In the genomic region with DNA sequence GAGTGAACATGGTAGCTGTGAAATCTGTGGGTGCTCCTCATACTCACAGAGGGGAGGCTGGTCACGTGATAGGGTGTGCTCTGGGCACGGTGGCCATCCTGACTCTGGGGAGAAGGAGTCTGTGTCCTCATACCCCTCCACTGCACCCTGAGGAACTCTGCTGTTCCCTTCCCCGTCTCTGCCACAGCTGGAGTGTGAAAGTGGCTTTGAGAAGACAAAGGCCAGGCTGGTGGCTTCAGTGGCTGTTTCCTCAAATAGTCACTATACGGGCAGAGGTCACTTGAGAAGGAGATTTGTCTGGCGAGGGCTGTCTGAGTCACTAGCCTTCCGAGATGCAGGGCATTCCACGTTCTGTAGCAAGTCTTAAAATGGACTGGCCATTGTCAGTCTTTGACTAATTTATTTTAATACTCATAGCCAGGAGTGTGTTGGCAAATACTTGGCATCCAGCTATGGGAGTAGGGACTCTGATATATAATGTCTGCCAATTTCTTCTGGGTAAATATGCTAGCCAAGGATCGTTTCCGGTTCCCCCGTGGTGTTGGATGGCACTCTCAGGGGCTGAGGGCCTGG, we compare ENCODE assay signal across 10 mouse cellular contexts. TPM values are rescaled to one million over a fixed set of nuclear protein-coding genes. Genes with fewer than 3 reads are reported as not detected.
DNase-seq lines count a peak whose midpoint lies in the region; ATAC-seq and TF ChIP-seq lines count a peak whose summit lies in the region.
"Had no signal": no experiment of that assay in that cellular context is flagged by ENCODE, and none has a peak within 500 bp of the region (broad histone marks: within the 10 kb centered on the region; RNA-seq: fewer than 3 reads in every experiment).

No protein-coding gene starts in this region.

- H3K9ac ChIP-seq in forebrain, embryonic 13.5 days, result no peak overlapping the region
- no peak overlapping the region for H3K9ac ChIP-seq in stomach, postnatal 0 days (ENCODE audit: low read length)
- H3K9ac ChIP-seq: lung, embryonic 14.5 days had no signal

- no peak overlapping the region for H3K4me2 ChIP-seq in forebrain, embryonic 13.5 days
- no peak overlapping the region for H3K4me2 ChIP-seq in stomach, postnatal 0 days (replicated peaks; ENCODE audit: low read depth)
- H3K4me2 ChIP-seq: lung, embryonic 14.5 days had no signal

- no peak for DNase-seq in forebrain, embryonic 10.5 days (ENCODE audit: extremely low spot score, low spot score)
- DNase-seq in lung, adult 2 months, result peak; percentile 32
- no peak for DNase-seq in lung, postnatal 14 days
- peak; percentile 37 for DNase-seq in heart, postnatal 4 days
- DNase-seq in stomach, postnatal 0 days (ENCODE audit: low spot score), result no peak
- DNase-seq in cerebellum, adult 2 months, result no peak
- no peak for DNase-seq in B cell, adult 2 months
- DNase-seq: lung, embryonic 14.5 days had no signal

- ATAC-seq in forebrain, embryonic 13.5 days, result no peak
- ATAC-seq in stomach, postnatal 0 days (ENCODE audit: low FRiP score, low TSS enrichment), result no peak
- ATAC-seq: hindbrain, postnatal 0 days had no signal

- no peak for TF ChIP-seq POLR2A in lung, adult 2 months (IDR thresholded peaks at IDR 0.05; ENCODE audit: borderline replicate concordance, extremely low read depth, low read depth, low read length)
- no peak for TF ChIP-seq POLR2A in cerebellum, adult 2 months (IDR thresholded peaks at IDR 0.05; ENCODE audit: borderline replicate concordance, insufficient read depth, low read length)

- H3K9me3 ChIP-seq in forebrain, embryonic 10.5 days, result no peaks in the 10 kb centered on the region
- no peaks in the 10 kb centered on the region for H3K9me3 ChIP-seq in forebrain, embryonic 13.5 days (replicated peaks)
- no peaks in the 10 kb centered on the region for H3K9me3 ChIP-seq in stomach, postnatal 0 days (ENCODE audit: control insufficient read depth, low read length)

- TF ChIP-seq EP300 in stomach, postnatal 0 days (optimal IDR thresholded peaks at IDR 0.05), result no peak

- 77% methylated on average over 10 of the region's 10 CpGs for WGBS in forebrain, embryonic 10.5 days
- 77% methylated on average over 10 of the region's 10 CpGs for WGBS in forebrain, embryonic 13.5 days
- WGBS in lung, adult 2 months, result 22% methylated on average over 10 of the region's 10 CpGs
- WGBS in stomach, postnatal 0 days, result 52% methylated on average over 10 of the region's 10 CpGs
- 41% methylated on average over 10 of the region's 10 CpGs for WGBS in cerebellum, adult 2 months

- H3K36me3 ChIP-seq in forebrain, embryonic 10.5 days (replicated peaks), result no peaks in the 10 kb centered on the region
- H3K36me3 ChIP-seq in forebrain, embryonic 13.5 days (ENCODE audit: poor library complexity, severe bottlenecking), result no peaks in the 10 kb centered on the region
- no peaks in the 10 kb centered on the region; the same call in 1 of the 2 replicates for H3K36me3 ChIP-seq in stomach, postnatal 0 days (ENCODE audit: control insufficient read depth, insufficient read depth, low read length)

- H3K27me3 ChIP-seq in forebrain, embryonic 10.5 days (ENCODE audit: poor library complexity, severe bottlenecking), result peaks cover 7% of the 10 kb centered on the region; the same call in 1 of the 2 replicates
- H3K27me3 ChIP-seq in forebrain, embryonic 13.5 days, result no peaks in the 10 kb centered on the region
- H3K27me3 ChIP-seq in stomach, postnatal 0 days (ENCODE audit: control insufficient read depth, insufficient read depth, low read length), result no peaks in the 10 kb centered on the region
- no peaks in the 10 kb centered on the region for H3K27me3 ChIP-seq in cerebellum, adult 2 months (ENCODE audit: control insufficient read depth, insufficient read depth, low read length)

- no peak for TF ChIP-seq CTCF in lung, adult 2 months (IDR thresholded peaks at IDR 0.05; ENCODE audit: insufficient read depth, low read length)
- TF ChIP-seq CTCF in stomach, postnatal 0 days (IDR thresholded peaks at IDR 0.05; ENCODE audit: low read depth), result no peak
- TF ChIP-seq CTCF in cerebellum, adult 2 months (IDR thresholded peaks at IDR 0.05; ENCODE audit: borderline replicate concordance, insufficient read depth, low read depth, low read length), result no peak

- H3K4me1 ChIP-seq in forebrain, embryonic 10.5 days, result peaks cover 45% of the 10 kb centered on the region
- peaks cover 22% of the 10 kb centered on the region for H3K4me1 ChIP-seq in forebrain, embryonic 13.5 days
- H3K4me1 ChIP-seq in lung, adult 2 months (ENCODE audit: control insufficient read depth, insufficient read depth, low read length), result peaks cover 26% of the 10 kb centered on the region
- H3K4me1 ChIP-seq in stomach, postnatal 0 days (replicated peaks; ENCODE audit: control insufficient read depth, insufficient read depth), result peaks cover 29% of the 10 kb centered on the region
- peaks cover 39% of the 10 kb centered on the region for H3K4me1 ChIP-seq in cerebellum, adult 2 months (ENCODE audit: control insufficient read depth, insufficient read depth, low read length)

- peak overlapping the region; percentile 56; the same call in 1 of the 2 replicates for H3K27ac ChIP-seq in forebrain, embryonic 10.5 days
- no peak overlapping the region for H3K27ac ChIP-seq in forebrain, embryonic 13.5 days
- H3K27ac ChIP-seq in stomach, postnatal 0 days (replicated peaks), result peak overlapping the region; percentile 90
- H3K27ac ChIP-seq in cerebellum, adult 2 months (ENCODE audit: insufficient read depth, low read length), result no peak overlapping the region
- H3K27ac ChIP-seq: hindbrain, postnatal 0 days had no signal

- no peak overlapping the region for H3K4me3 ChIP-seq in forebrain, embryonic 10.5 days
- no peak overlapping the region for H3K4me3 ChIP-seq in forebrain, embryonic 13.5 days
- H3K4me3 ChIP-seq in lung, adult 2 months (replicated peaks; ENCODE audit: extremely low read depth, low read depth, low read length), result no peak overlapping the region
- no peak overlapping the region for H3K4me3 ChIP-seq in stomach, postnatal 0 days (ENCODE audit: low read depth, low read length)
- H3K4me3 ChIP-seq in cerebellum, adult 2 months (replicated peaks; ENCODE audit: insufficient read depth, low read depth, low read length), result no peak overlapping the region

RNA-seq across cellular contexts. Expression of a gene that starts 37.5 kb away (rescaled TPM):
- 0.90 and 1.1 TPM in 2 replicates for polyA plus RNA-seq in forebrain, embryonic 10.5 days (2016; fragmentation: Nextera tagmentation; extraction: Ambion mirVana)
- 0.34 and 0.46 TPM in 2 replicates for polyA plus RNA-seq in forebrain, embryonic 13.5 days (2015; fragmentation: Nextera tagmentation; extraction: Ambion mirVana)
- 7.1 and 10.9 TPM in 2 replicates for polyA plus RNA-seq in lung, adult 2 months (2012; rRNA removed)
- 10 to 100 TPM; 26.5 to 28.6 TPM for total RNA-seq in heart, postnatal 4 days (2021)
- 3.2 and 3.3 TPM in 2 replicates for polyA plus RNA-seq in stomach, postnatal 0 days (2015; fragmentation: Nextera tagmentation; extraction: Ambion mirVana)
- polyA plus RNA-seq in cerebellum, adult 2 months (2012; rRNA removed), result 20.9 and 25.1 TPM in 2 replicates

Comparison
In these comparisons a context has a peak if more than half of its experiments do, and no peak if none do; other contexts are left out.
1. DNase-seq: peak in lung, adult 2 months (single experiment) and heart, postnatal 4 days (single experiment); none in forebrain, embryonic 10.5 days (single experiment), lung, postnatal 14 days (single experiment), stomach, postnatal 0 days (single experiment), cerebellum, adult 2 months (0 of 2) and B cell, adult 2 months (0 of 2).
2. H3K27ac ChIP-seq: peak in forebrain, embryonic 10.5 days (single experiment) and stomach, postnatal 0 days (single experiment); none in forebrain, embryonic 13.5 days (single experiment) and cerebellum, adult 2 months (single experiment).